Mouse (Mus musculus): ENCODE data around the gene Gpc1. TPM values are rescaled to one million over a fixed set of nuclear protein-coding genes. Genes with fewer than 3 reads are reported as not detected.
A peak's percentile ranks its signal among the peaks of the same experiment; 100 is the strongest.

Gene Gpc1
- polyA plus RNA-seq, 2 experiments, result 75.5 to 76.2 TPM

GRCm38 (mm10) chr1:92875360-92876111, 44.1 kb downstream of the Gpc1 start:
- Histone ChIP-seq H3K4me1 (ENCODE audit: control insufficient read depth, insufficient read depth, low read length) (no peaks in the 10 kb centered on the region), H3K36me3 (ENCODE audit: control insufficient read depth, insufficient read depth, low read length) (no peaks in the 10 kb centered on the region), H3K27me3 (ENCODE audit: control insufficient read depth, insufficient read depth, low read length) (no peaks in the 10 kb centered on the region), H3K27ac (replicated peaks; ENCODE audit: low read depth, low read length) (no peak overlapping the region), H3K4me2 (replicated peaks; ENCODE audit: low read depth, low read length, severe bottlenecking) (no peak overlapping the region), H3K9me3 (ENCODE audit: control insufficient read depth, low read length) (no peaks in the 10 kb centered on the region), H3K4me3 (replicated peaks; ENCODE audit: low read length) (no peak overlapping the region), H3K9ac (ENCODE audit: low read depth, low read length, severe bottlenecking) (no peak overlapping the region)
- TF ChIP-seq POLR2A (IDR thresholded peaks at IDR 0.05; ENCODE audit: borderline replicate concordance, extremely low read depth, insufficient read depth, insufficient read length), result no peak
- ATAC-seq (ENCODE audit: low FRiP score, low read depth) (no peak), DNase-seq (ENCODE audit: low spot score) (no peak)
- 82% methylated on average over 8 of the region's 8 CpGs for WGBS

GRCm38 (mm10) chr1:92877431-92877978, 46.1 kb downstream of the Gpc1 start:
- Histone ChIP-seq H3K4me3 (replicated peaks; ENCODE audit: low read length) (no peak overlapping the region), H3K4me1 (ENCODE audit: control insufficient read depth, insufficient read depth, low read length) (no peaks in the 10 kb centered on the region), H3K27me3 (ENCODE audit: control insufficient read depth, insufficient read depth, low read length) (no peaks in the 10 kb centered on the region), H3K4me2 (replicated peaks; ENCODE audit: low read depth, low read length, severe bottlenecking) (no peak overlapping the region), H3K9me3 (ENCODE audit: control insufficient read depth, low read length) (no peaks in the 10 kb centered on the region), H3K27ac (replicated peaks; ENCODE audit: low read depth, low read length) (no peak overlapping the region), H3K36me3 (ENCODE audit: control insufficient read depth, insufficient read depth, low read length) (no peaks in the 10 kb centered on the region), H3K9ac (ENCODE audit: low read depth, low read length, severe bottlenecking) (no peak overlapping the region)
- 41% methylated on average over 12 of the region's 12 CpGs for WGBS
- no peak for TF ChIP-seq POLR2A (IDR thresholded peaks at IDR 0.05; ENCODE audit: borderline replicate concordance, extremely low read depth, insufficient read depth, insufficient read length)
- DNase-seq (ENCODE audit: low spot score) (no peak), ATAC-seq (ENCODE audit: low FRiP score, low read depth) (peak; percentile 56; the same call in 1 of the 2 replicates)

- H3K27me3 ChIP-seq (ENCODE audit: control insufficient read depth, insufficient read depth, low read length), result no peaks in the 10 kb centered on the region
- H3K9me3 ChIP-seq (ENCODE audit: control insufficient read depth, low read length), result no peaks in the 10 kb centered on the region
- no peak overlapping the region for H3K9ac ChIP-seq (ENCODE audit: low read depth, low read length, severe bottlenecking)
- H3K27ac ChIP-seq (replicated peaks; ENCODE audit: low read depth, low read length), result no peak overlapping the region
- TF ChIP-seq POLR2A (IDR thresholded peaks at IDR 0.05; ENCODE audit: borderline replicate concordance, extremely low read depth, insufficient read depth, insufficient read length), result no peak
- no peaks in the 10 kb centered on the region for H3K4me1 ChIP-seq (ENCODE audit: control insufficient read depth, insufficient read depth, low read length)
- no peaks in the 10 kb centered on the region for H3K36me3 ChIP-seq (ENCODE audit: control insufficient read depth, insufficient read depth, low read length)
- DNase-seq (ENCODE audit: low spot score) (no peak), ATAC-seq (ENCODE audit: low FRiP score, low read depth) (no peak)
- no peak overlapping the region for H3K4me3 ChIP-seq (replicated peaks; ENCODE audit: low read length)
- 78% methylated on average over 13 of the region's 13 CpGs for WGBS
- no peak overlapping the region for H3K4me2 ChIP-seq (replicated peaks; ENCODE audit: low read depth, low read length, severe bottlenecking)
These were observed 46.8 kb downstream of the Gpc1 start for GRCm38 (mm10) chr1:92878066-92878741.

GRCm38 (mm10) chr1:92879266-92879665, 47.8 kb downstream of the Gpc1 start:
- no peak for TF ChIP-seq POLR2A (IDR thresholded peaks at IDR 0.05; ENCODE audit: borderline replicate concordance, extremely low read depth, insufficient read depth, insufficient read length)
- Histone ChIP-seq H3K4me2 (replicated peaks; ENCODE audit: low read depth, low read length, severe bottlenecking) (no peak overlapping the region), H3K9me3 (ENCODE audit: control insufficient read depth, low read length) (no peaks in the 10 kb centered on the region), H3K36me3 (ENCODE audit: control insufficient read depth, insufficient read depth, low read length) (no peaks in the 10 kb centered on the region), H3K27me3 (ENCODE audit: control insufficient read depth, insufficient read depth, low read length) (no peaks in the 10 kb centered on the region), H3K4me3 (replicated peaks; ENCODE audit: low read length) (no peak overlapping the region), H3K9ac (ENCODE audit: low read depth, low read length, severe bottlenecking) (no peak overlapping the region), H3K27ac (replicated peaks; ENCODE audit: low read depth, low read length) (no peak overlapping the region), H3K4me1 (ENCODE audit: control insufficient read depth, insufficient read depth, low read length) (no peaks in the 10 kb centered on the region)
- ATAC-seq (ENCODE audit: low FRiP score, low read depth) (no peak), DNase-seq (ENCODE audit: low spot score) (no peak)
- 91% methylated on average over 12 of the region's 12 CpGs for WGBS

GRCm38 (mm10) chr1:92880101-92880500, 48.7 kb downstream of the Gpc1 start:
- no peak overlapping the region for H3K27ac ChIP-seq (replicated peaks; ENCODE audit: low read depth, low read length)
- WGBS, result 69% methylated on average over 5 of the region's 5 CpGs

More at GRCm38 (mm10) chr1:92880101-92880500, 48.7 kb downstream of the Gpc1 start:
- Histone ChIP-seq H3K4me2 (replicated peaks; ENCODE audit: low read depth, low read length, severe bottlenecking) (no peak overlapping the region), H3K4me1 (ENCODE audit: control insufficient read depth, insufficient read depth, low read length) (no peaks in the 10 kb centered on the region), H3K9ac (ENCODE audit: low read depth, low read length, severe bottlenecking) (no peak overlapping the region), H3K9me3 (ENCODE audit: control insufficient read depth, low read length) (no peaks in the 10 kb centered on the region), H3K27me3 (ENCODE audit: control insufficient read depth, insufficient read depth, low read length) (no peaks in the 10 kb centered on the region), H3K4me3 (replicated peaks; ENCODE audit: low read length) (no peak overlapping the region), H3K36me3 (ENCODE audit: control insufficient read depth, insufficient read depth, low read length) (no peaks in the 10 kb centered on the region)
- ATAC-seq (ENCODE audit: low FRiP score, low read depth) (no peak), DNase-seq (ENCODE audit: low spot score) (no peak)
- TF ChIP-seq POLR2A (IDR thresholded peaks at IDR 0.05; ENCODE audit: borderline replicate concordance, extremely low read depth, insufficient read depth, insufficient read length), result no peak

Data from limb, embryonic 14.5 days (tissue).